Mouse (Mus musculus): ENCODE data around the gene Aldh8a1. TPM values are rescaled to one million over a fixed set of nuclear protein-coding genes. Genes with fewer than 3 reads are reported as not detected.

Aldh8a1 gene
- polyA plus RNA-seq, 1 experiment from 2014 or later = not detected

GRCm38 (mm10) chr10:21401259-21401658, 24.2 kb downstream of the Aldh8a1 start:
- peak; percentile 61; the same call in 1 of the 2 replicates for ATAC-seq (ENCODE audit: low FRiP score, low read depth)
- Histone ChIP-seq H3K4me3 (no peak overlapping the region), H3K27me3 (no peaks in the 10 kb centered on the region), H3K4me1 (replicated peaks) (0 out of 2 replicates have a peak, but pooled peaks cover 5% of the 10 kb centered on the region), H3K9ac (no peak overlapping the region), H3K4me2 (no peak overlapping the region), H3K36me3 (no peaks in the 10 kb centered on the region), H3K9me3 (no peaks in the 10 kb centered on the region), H3K27ac (replicated peaks) (no peak overlapping the region)
- 52% methylated on average over 4 of the region's 4 CpGs for WGBS

GRCm38 (mm10) chr10:21404822-21405221, 27.7 kb downstream of the Aldh8a1 start:
- Histone ChIP-seq H3K4me3 (no peak overlapping the region), H3K9me3 (no peaks in the 10 kb centered on the region), H3K4me1 (replicated peaks) (0 out of 2 replicates have a peak, but pooled peaks cover 5% of the 10 kb centered on the region), H3K27me3 (no peaks in the 10 kb centered on the region), H3K9ac (no peak overlapping the region), H3K36me3 (no peaks in the 10 kb centered on the region), H3K27ac (replicated peaks) (no peak overlapping the region), H3K4me2 (no peak overlapping the region)
- ATAC-seq (ENCODE audit: low FRiP score, low read depth) = no peak
- 93% methylated on average over 4 of the region's 4 CpGs for WGBS

GRCm38 (mm10) chr10:21405707-21406534, 28.8 kb downstream of the Aldh8a1 start:
- Histone ChIP-seq H3K4me2 (no peak overlapping the region), H3K27me3 (no peaks in the 10 kb centered on the region), H3K4me3 (no peak overlapping the region), H3K36me3 (no peaks in the 10 kb centered on the region), H3K27ac (replicated peaks) (no peak overlapping the region), H3K9ac (no peak overlapping the region), H3K9me3 (no peaks in the 10 kb centered on the region), H3K4me1 (replicated peaks) (0 out of 2 replicates have a peak, but pooled peaks cover 5% of the 10 kb centered on the region)
- WGBS = 77% methylated on average over 11 of the region's 11 CpGs
- ATAC-seq (ENCODE audit: low FRiP score, low read depth) = no peak

- Histone ChIP-seq H3K4me3 (no peak overlapping the region), H3K27me3 (no peaks in the 10 kb centered on the region), H3K9ac (no peak overlapping the region), H3K9me3 (no peaks in the 10 kb centered on the region), H3K4me1 (replicated peaks) (no peaks in the 10 kb centered on the region), H3K27ac (replicated peaks) (no peak overlapping the region), H3K4me2 (no peak overlapping the region), H3K36me3 (no peaks in the 10 kb centered on the region)
- ATAC-seq (ENCODE audit: low FRiP score, low read depth) = no peak
- WGBS = 76% methylated on average over 5 of the region's 5 CpGs
Observed at GRCm38 (mm10) chr10:21410711-21411110, 33.6 kb downstream of the Aldh8a1 start.

DNA sequence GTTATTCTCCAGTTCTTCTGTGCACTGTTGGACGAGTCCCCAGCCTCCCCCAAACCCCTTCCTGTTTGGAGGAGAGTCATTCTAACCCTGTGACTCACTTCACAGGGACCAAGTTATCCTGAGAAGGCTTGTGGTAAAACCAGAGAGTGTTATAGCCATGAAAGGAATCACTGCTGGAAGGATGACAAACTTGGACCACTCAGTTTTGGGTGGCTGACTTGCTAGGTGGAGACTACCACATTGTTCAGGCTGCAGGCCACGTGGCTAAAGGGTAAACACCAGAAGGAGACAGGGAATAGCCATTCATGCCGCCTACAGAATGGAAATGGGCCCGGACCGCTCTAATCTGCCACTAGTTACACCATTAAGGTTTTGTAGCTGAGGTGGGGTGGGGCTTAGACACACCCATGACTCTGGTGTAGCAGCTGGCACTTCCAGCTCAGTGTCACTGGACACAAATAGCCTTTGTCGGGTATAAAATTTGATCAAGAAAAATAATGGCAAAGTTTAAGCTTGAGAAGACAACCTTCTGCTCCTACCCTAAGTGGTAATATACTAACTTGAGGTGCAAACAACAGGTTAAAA, 34.6 kb downstream of the Aldh8a1 start:
- Histone ChIP-seq H3K9ac (no peak overlapping the region), H3K9me3 (no peaks in the 10 kb centered on the region), H3K27ac (replicated peaks) (no peak overlapping the region), H3K4me3 (no peak overlapping the region), H3K4me2 (no peak overlapping the region), H3K36me3 (no peaks in the 10 kb centered on the region), H3K27me3 (no peaks in the 10 kb centered on the region), H3K4me1 (replicated peaks) (no peaks in the 10 kb centered on the region)
- WGBS = 74% methylated on average over 6 of the region's 6 CpGs
- ATAC-seq (ENCODE audit: low FRiP score, low read depth) = no peak

DNA sequence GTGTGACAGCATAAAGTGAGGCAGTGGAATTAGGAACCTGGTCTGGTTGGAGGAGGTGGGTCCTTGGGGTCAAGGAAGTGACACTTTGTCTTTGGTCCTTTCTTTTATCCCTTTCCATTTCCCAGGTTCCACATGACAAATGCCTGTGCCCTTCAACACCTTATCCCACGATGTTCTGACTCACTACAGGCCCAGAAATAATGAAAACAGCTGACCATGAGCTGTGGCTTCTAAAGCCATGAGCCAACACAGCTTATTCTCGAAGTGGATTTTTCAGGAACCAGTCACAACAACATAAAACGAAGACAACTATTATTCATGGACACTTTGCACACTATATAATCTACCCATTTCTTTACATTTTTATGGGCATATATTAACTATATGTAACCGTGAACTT, 37.9 kb downstream of the Aldh8a1 start:
- H3K9ac ChIP-seq = no peak overlapping the region
- 83% methylated on average over 4 of the region's 4 CpGs for WGBS
- no peak for ATAC-seq (ENCODE audit: low FRiP score, low read depth)
- no peak overlapping the region for H3K4me2 ChIP-seq
- no peak overlapping the region for H3K4me3 ChIP-seq
- no peaks in the 10 kb centered on the region for H3K27me3 ChIP-seq
- H3K9me3 ChIP-seq = no peaks in the 10 kb centered on the region
- H3K4me1 ChIP-seq (replicated peaks) = no peaks in the 10 kb centered on the region
- no peak overlapping the region for H3K27ac ChIP-seq (replicated peaks)
- H3K36me3 ChIP-seq = no peaks in the 10 kb centered on the region

- Histone ChIP-seq H3K4me1 (replicated peaks) (no peaks in the 10 kb centered on the region), H3K27ac (replicated peaks) (no peak overlapping the region), H3K27me3 (no peaks in the 10 kb centered on the region), H3K4me2 (no peak overlapping the region), H3K9ac (no peak overlapping the region), H3K4me3 (no peak overlapping the region), H3K9me3 (no peaks in the 10 kb centered on the region), H3K36me3 (no peaks in the 10 kb centered on the region)
- 93% methylated on average over 5 of the region's 5 CpGs for WGBS
- ATAC-seq (ENCODE audit: low FRiP score, low read depth) = no peak
Observed at GRCm38 (mm10) chr10:21416184-21416583, 39.1 kb downstream of the Aldh8a1 start.

DNA sequence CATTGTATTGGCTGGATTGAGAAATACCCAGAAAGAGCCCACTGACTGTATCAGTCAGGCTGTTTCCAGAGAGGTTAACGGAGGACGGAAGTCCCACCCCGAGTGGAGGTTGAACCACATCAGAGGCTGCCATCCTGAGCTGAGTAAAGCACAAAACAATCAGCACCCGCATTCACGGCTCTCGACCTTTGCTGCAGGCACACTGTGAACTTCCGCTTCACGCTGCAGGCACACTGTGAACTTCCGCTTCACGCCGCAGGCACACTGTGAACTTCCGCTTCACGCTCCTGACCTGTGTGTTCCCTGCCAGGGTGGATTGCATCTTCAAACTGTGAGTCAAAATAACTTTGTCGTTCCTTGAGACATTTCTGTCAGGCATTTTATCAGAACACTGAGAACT, 42.1 kb downstream of the Aldh8a1 start:
- no peak overlapping the region for H3K9ac ChIP-seq
- H3K4me1 ChIP-seq (replicated peaks) = no peaks in the 10 kb centered on the region
- H3K27me3 ChIP-seq = no peaks in the 10 kb centered on the region
- no peak for ATAC-seq (ENCODE audit: low FRiP score, low read depth)
- no peak overlapping the region for H3K27ac ChIP-seq (replicated peaks)
- H3K4me2 ChIP-seq = no peak overlapping the region
- no peaks in the 10 kb centered on the region for H3K36me3 ChIP-seq
- no peak overlapping the region for H3K4me3 ChIP-seq
- no peaks in the 10 kb centered on the region for H3K9me3 ChIP-seq
- WGBS = 84% methylated on average over 14 of the region's 14 CpGs

- Histone ChIP-seq H3K4me2 (no peak overlapping the region), H3K4me1 (replicated peaks) (no peaks in the 10 kb centered on the region), H3K9me3 (no peaks in the 10 kb centered on the region), H3K36me3 (no peaks in the 10 kb centered on the region), H3K27me3 (no peaks in the 10 kb centered on the region), H3K9ac (no peak overlapping the region), H3K27ac (replicated peaks) (no peak overlapping the region), H3K4me3 (no peak overlapping the region)
- ATAC-seq (ENCODE audit: low FRiP score, low read depth) = no peak
- WGBS = 77% methylated on average over 24 of the region's 24 CpGs
Observed at GRCm38 (mm10) chr10:21420457-21421424, 43.6 kb downstream of the Aldh8a1 start.

GRCm38 (mm10) chr10:21426515-21426914, 49.4 kb downstream of the Aldh8a1 start:
- H3K4me1 ChIP-seq (replicated peaks) = no peaks in the 10 kb centered on the region
- WGBS = 67% methylated on average over 3 of the region's 3 CpGs
- no peak overlapping the region for H3K27ac ChIP-seq (replicated peaks)
- ATAC-seq (ENCODE audit: low FRiP score, low read depth) = no peak
- no peak overlapping the region for H3K4me2 ChIP-seq
- H3K9ac ChIP-seq = no peak overlapping the region
- no peaks in the 10 kb centered on the region for H3K9me3 ChIP-seq
- no peaks in the 10 kb centered on the region for H3K27me3 ChIP-seq
- no peak overlapping the region for H3K4me3 ChIP-seq
- H3K36me3 ChIP-seq = no peaks in the 10 kb centered on the region

DNA sequence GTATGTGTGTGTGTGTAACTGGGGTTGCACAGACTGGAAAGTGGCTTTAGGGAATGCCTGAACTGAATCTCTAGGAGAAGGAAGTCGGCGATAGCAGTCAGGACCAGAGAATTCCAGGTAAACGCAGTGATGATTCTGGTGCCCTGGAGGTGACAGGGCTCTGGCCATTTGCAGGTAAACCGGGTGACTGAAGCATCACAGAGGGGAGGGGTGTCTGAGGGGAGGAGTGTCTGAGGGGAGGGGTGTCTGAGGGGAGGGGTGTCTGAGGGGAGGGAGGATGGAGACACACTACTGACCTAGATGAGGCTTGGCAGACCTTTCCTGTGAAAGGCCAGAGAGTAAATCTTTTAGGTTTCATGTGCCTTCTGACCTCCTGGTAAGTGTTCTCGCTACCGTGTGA, 50.9 kb downstream of the Aldh8a1 start:
- no peaks in the 10 kb centered on the region for H3K4me1 ChIP-seq (replicated peaks)
- H3K9me3 ChIP-seq = no peaks in the 10 kb centered on the region
- no peaks in the 10 kb centered on the region for H3K36me3 ChIP-seq
- no peaks in the 10 kb centered on the region for H3K27me3 ChIP-seq
- H3K4me2 ChIP-seq = no peak overlapping the region
- 71% methylated on average over 6 of the region's 6 CpGs for WGBS
- no peak for ATAC-seq (ENCODE audit: low FRiP score, low read depth)
- no peak overlapping the region for H3K4me3 ChIP-seq
- no peak overlapping the region for H3K27ac ChIP-seq (replicated peaks)
- no peak overlapping the region for H3K9ac ChIP-seq

- no peak overlapping the region for H3K4me3 ChIP-seq
- H3K27ac ChIP-seq (replicated peaks) = no peak overlapping the region
- H3K9me3 ChIP-seq = no peaks in the 10 kb centered on the region
- no peak overlapping the region for H3K4me2 ChIP-seq
- no peak overlapping the region for H3K9ac ChIP-seq
- 85% methylated on average over 1 of the region's 1 CpGs for WGBS
- no peaks in the 10 kb centered on the region for H3K27me3 ChIP-seq
- ATAC-seq (ENCODE audit: low FRiP score, low read depth) = no peak
- no peaks in the 10 kb centered on the region for H3K4me1 ChIP-seq (replicated peaks)
- no peaks in the 10 kb centered on the region for H3K36me3 ChIP-seq
Observed at GRCm38 (mm10) chr10:21439268-21439667, 62.2 kb downstream of the Aldh8a1 start.

All from hindbrain, embryonic 15.5 days (tissue).